Mouse (Mus musculus) stomach, postnatal 0 days (tissue): ENCODE measurements around the gene Kcnn4.

ENCODE experiments used
- CTCF ChIP-seq: IDR thresholded peaks from 2 replicates; pipeline ENCODE4 v1.5.1; 2016; ENCODE audit warnings: antibody characterized with exemption, low read depth, mild to moderate bottlenecking, moderate library complexity
- EP300 ChIP-seq: optimal IDR thresholded peaks from 2 replicates; pipeline ENCODE3; 2016; ENCODE audit warnings: antibody characterized with exemption

DNA sequence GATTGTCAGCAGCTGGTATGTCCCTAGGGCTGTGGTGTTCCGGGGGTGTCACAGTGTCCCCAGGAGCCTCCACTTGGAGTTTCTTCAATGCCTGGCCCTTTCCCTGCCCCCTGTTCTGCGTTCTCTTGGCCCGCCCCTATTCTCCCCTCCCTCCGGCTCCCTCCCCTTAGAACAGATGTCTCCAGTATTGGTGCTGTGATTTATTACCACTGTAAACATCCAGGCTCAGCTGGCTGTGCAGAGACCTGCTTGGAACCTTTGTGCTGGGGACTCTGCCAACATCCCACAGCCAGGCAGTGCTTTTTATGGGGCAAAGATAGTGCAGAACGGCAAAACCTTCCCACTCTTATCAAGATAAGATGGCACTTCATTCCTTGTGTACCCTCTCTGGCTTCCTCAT lies 21.0 kb downstream of the Kcnn4 start:
- TF ChIP-seq EP300 (no peak), CTCF (no peak)
